Mouse (Mus musculus): Measurements from ENCODE around the gene Gata3.

The Gata3 gene

GRCm38 (mm10) chr2:9889651-9890183 lies at the start of gene Gata3:
Gene Gata3, minus strand, starts transcription at chr2:9890034.
- peak; percentile 45 for DNase-seq (ENCODE audit: low spot score)

- no peak for DNase-seq (ENCODE audit: low spot score)
Observed at GRCm38 (mm10) chr2:9939250-9939649, 49.4 kb upstream of the Gata3 start.

- DNase-seq (ENCODE audit: low spot score) = peak; percentile 53
Observed at GRCm38 (mm10) chr2:9935965-9936364, 46.1 kb upstream of the Gata3 start.

- DNase-seq (ENCODE audit: low spot score) = no peak
Observed at GRCm38 (mm10) chr2:9926905-9927283, 37.1 kb upstream of the Gata3 start.

- peak; percentile 33 for DNase-seq (ENCODE audit: low spot score)
Observed at GRCm38 (mm10) chr2:9926194-9926904, 36.5 kb upstream of the Gata3 start.

GRCm38 (mm10) chr2:9918691-9919471 lies 29.0 kb upstream of the Gata3 start:
- no peak for DNase-seq (ENCODE audit: low spot score)

- no peak for DNase-seq (ENCODE audit: low spot score)
Observed at GRCm38 (mm10) chr2:9917602-9918001, 27.8 kb upstream of the Gata3 start.

GRCm38 (mm10) chr2:9905995-9906394 lies 16.2 kb upstream of the Gata3 start:
- peak; percentile 37 for DNase-seq (ENCODE audit: low spot score)

GRCm38 (mm10) chr2:9903854-9904560 lies 14.2 kb upstream of the Gata3 start:
- DNase-seq (ENCODE audit: low spot score) = no peak

- peak; percentile 61 for DNase-seq (ENCODE audit: low spot score)
Observed at GRCm38 (mm10) chr2:9897846-9898245, 8.0 kb upstream of the Gata3 start.

GRCm38 (mm10) chr2:9896097-9896770 lies 6.4 kb upstream of the Gata3 start:
- DNase-seq (ENCODE audit: low spot score) = peak; percentile 54

- peak; percentile 45 for DNase-seq (ENCODE audit: low spot score)
Observed at GRCm38 (mm10) chr2:9894836-9895593, 5.2 kb upstream of the Gata3 start.

- peak; percentile 51 for DNase-seq (ENCODE audit: low spot score)
Observed at GRCm38 (mm10) chr2:9893272-9893953, 3.6 kb upstream of the Gata3 start.

- peak; percentile 34 for DNase-seq (ENCODE audit: low spot score)
Observed at GRCm38 (mm10) chr2:9892541-9892940, 2.7 kb upstream of the Gata3 start.

GRCm38 (mm10) chr2:9890906-9891305 lies 1.1 kb upstream of the Gata3 start:
- DNase-seq (ENCODE audit: low spot score) = peak; percentile 28

- peak; percentile 36 for DNase-seq (ENCODE audit: low spot score)
Observed at GRCm38 (mm10) chr2:9890251-9890650, 417 bp upstream of the Gata3 start.

GRCm38 (mm10) chr2:9888913-9889650 lies 752 bp downstream of the Gata3 start, which contains the start of gene 9230102O04Rik:
Gene 9230102O04Rik, minus strand, starts transcription at chr2:9889540.
- DNase-seq (ENCODE audit: low spot score) = peak; percentile 74

- DNase-seq (ENCODE audit: low spot score) = peak; percentile 40
Observed at GRCm38 (mm10) chr2:9887636-9888035, 2.2 kb downstream of the Gata3 start.

GRCm38 (mm10) chr2:9886921-9887610 lies 2.8 kb downstream of the Gata3 start:
- no peak for DNase-seq (ENCODE audit: low spot score)
